Mouse (Mus musculus) heart, embryonic 12.5 days (tissue): ENCODE measurements around the gene Rufy3. TPM values are rescaled to one million over a fixed set of nuclear protein-coding genes. Genes with fewer than 3 reads are reported as not detected.
"Not testable (repeated sequence)": the region's sequence is repeated elsewhere in the genome, so short reads cannot be mapped to it uniquely, and the experiment has no call there.

Experiments
- ATAC-seq: fragments of 200-750 bp; cut with Nextera tagmentation; 2 replicates; pipeline ENCODE4 v1.8.0; 2017; ENCODE audit warnings: moderate TSS enrichment, moderate library complexity; ENCODE audit not compliant: insufficient number of reproducible peaks, low FRiP score
- H3K27ac ChIP-seq: fragments of 300-500 bp; sonication (generic); 2 replicates; pipeline ENCODE4 v1.5.1; 2016; ENCODE audit warnings: mild to moderate bottlenecking, moderate library complexity; ENCODE audit not compliant: poor library complexity, severe bottlenecking
- H3K27me3 ChIP-seq: fragments of 300-500 bp; sonication (generic); replicated peaks from 2 replicates; pipeline ENCODE4 v1.6.1; 2016; ENCODE audit warnings: mild to moderate bottlenecking, moderate library complexity
- H3K36me3 ChIP-seq: fragments of 300-500 bp; sonication (generic); 2 replicates; pipeline ENCODE4 v1.6.1; 2016; ENCODE audit warnings: mild to moderate bottlenecking, moderate library complexity
- H3K4me1 ChIP-seq: fragments of 300-500 bp; sonication (generic); replicated peaks from 2 replicates; pipeline ENCODE4 v1.6.1; 2016; ENCODE audit warnings: mild to moderate bottlenecking
- H3K4me2 ChIP-seq: fragments of 300-500 bp; sonication (generic); 2 replicates; pipeline ENCODE4 v1.6.1; 2016; ENCODE audit warnings: mild to moderate bottlenecking, moderate library complexity
- H3K4me3 ChIP-seq: fragments of 300-500 bp; sonication (generic); 2 replicates; pipeline ENCODE4 v1.5.1; 2016; ENCODE audit warnings: mild to moderate bottlenecking
- H3K9ac ChIP-seq: fragments of 300-500 bp; sonication (generic); 2 replicates; pipeline ENCODE4 v1.6.1; 2016; ENCODE audit warnings: mild to moderate bottlenecking, moderate library complexity
- H3K9me3 ChIP-seq: fragments of 300-500 bp; sonication (generic); replicated peaks from 2 replicates; pipeline ENCODE4 v1.6.1; 2016; ENCODE audit warnings: mild to moderate bottlenecking, moderate library complexity
- WGBS: fragments of 180-500 bp; shearing (Covaris S2); methylation state at CpG from one replicate; pipeline ENCODE4 v1.1.7; 2016; 5-methylcytosine and 5-hydroxymethylcytosine counted together
- polyA plus RNA-seq: library from polyadenylated mRNA; unstranded; fragments of >200 nt; fragmentation: Nextera tagmentation; extraction: Ambion mirVana; gene quantifications from 2 replicates; pipeline ENCODE4 v1.2.1, GENCODE M21; 2016

The Rufy3 gene
- 15.2 and 15.9 TPM in 2 replicates for polyA plus RNA-seq

DNA sequence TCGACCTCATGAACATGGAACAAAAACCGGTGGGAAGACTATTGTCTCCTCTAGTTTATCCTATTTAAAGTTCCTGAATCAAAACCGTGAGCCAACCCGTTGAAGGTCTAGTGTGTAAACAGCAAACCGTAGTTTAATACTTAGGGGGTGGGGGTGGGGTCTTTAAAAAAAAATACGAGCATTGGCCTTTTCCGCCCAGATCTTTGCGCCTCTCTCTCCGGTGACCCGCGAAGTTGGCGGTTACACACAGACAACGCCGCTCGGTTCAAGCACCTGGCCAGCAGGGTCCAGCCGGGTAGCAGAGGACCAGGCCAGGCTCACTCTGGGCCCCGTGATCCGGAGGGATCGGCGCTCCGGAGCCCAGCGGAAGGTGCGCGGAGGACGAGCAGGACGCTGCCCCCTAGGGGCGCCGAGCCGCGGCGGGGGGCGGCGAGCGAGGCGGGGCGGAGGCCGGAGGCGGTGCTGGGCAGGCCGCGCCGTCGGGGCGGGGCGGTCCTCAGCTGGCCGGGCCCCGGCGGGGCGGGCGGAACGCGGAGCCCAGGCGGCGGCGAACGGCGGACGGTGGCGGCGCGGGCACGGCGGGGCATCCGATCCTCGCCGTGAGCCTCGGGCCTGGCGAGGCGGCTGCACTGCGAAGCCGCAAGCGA lies at the start of gene Rufy3:
TSS of gene Rufy3 (plus strand) at position 540 of the 647 bp plus-strand sequence.
- no peaks in the 10 kb centered on the region for H3K9me3 ChIP-seq
- peaks cover 10% of the 10 kb centered on the region for H3K4me1 ChIP-seq
- H3K27ac ChIP-seq: peak within 1 kb of the TSS; percentile 95
- 3% methylated on average over 71 of the region's 71 CpGs for WGBS
- H3K9ac ChIP-seq: peak within 1 kb of the TSS; percentile 92
- H3K36me3 ChIP-seq: peaks cover 14% of the 10 kb centered on the region; the same call in 1 of the 2 replicates
- H3K4me3 ChIP-seq: peak within 1 kb of the TSS; percentile 94
- H3K27me3 ChIP-seq: no peaks in the 10 kb centered on the region
- peak; percentile 93 for ATAC-seq
- peak within 1 kb of the TSS; percentile 79 for H3K4me2 ChIP-seq

- H3K4me2 ChIP-seq: no peak overlapping the region
- H3K9ac ChIP-seq: no peak overlapping the region
- H3K36me3 ChIP-seq: no peaks in the 10 kb centered on the region
- no peak for ATAC-seq
- no peak overlapping the region for H3K27ac ChIP-seq
- WGBS: 9% methylated on average over 2 of the region's 2 CpGs
- H3K9me3 ChIP-seq: no peaks in the 10 kb centered on the region
- no peaks in the 10 kb centered on the region for H3K27me3 ChIP-seq
- H3K4me1 ChIP-seq: no peaks in the 10 kb centered on the region
- no peak overlapping the region for H3K4me3 ChIP-seq
Measured at GRCm38 (mm10) chr5:88519232-88519631, 45.6 kb upstream of the Rufy3 start.

- H3K27ac ChIP-seq: no peak within 1 kb of the TSS
- 0 out of 2 replicates have a peak, but pooled peaks cover 2% of the 10 kb centered on the region for H3K4me1 ChIP-seq
- no peak within 1 kb of the TSS for H3K9ac ChIP-seq
- no peak within 1 kb of the TSS for H3K4me2 ChIP-seq
- H3K36me3 ChIP-seq: no peaks in the 10 kb centered on the region
- 79% methylated on average over 3 of the region's 3 CpGs for WGBS
- H3K27me3 ChIP-seq: no peaks in the 10 kb centered on the region
- no peak within 1 kb of the TSS for H3K4me3 ChIP-seq
- no peaks in the 10 kb centered on the region for H3K9me3 ChIP-seq
- no peak for ATAC-seq
Measured at GRCm38 (mm10) chr5:88527657-88528056, 37.2 kb upstream of the Rufy3 start, which contains the start of gene Jchain. Gene Jchain, minus strand, starts transcription at chr5:88527891.

DNA sequence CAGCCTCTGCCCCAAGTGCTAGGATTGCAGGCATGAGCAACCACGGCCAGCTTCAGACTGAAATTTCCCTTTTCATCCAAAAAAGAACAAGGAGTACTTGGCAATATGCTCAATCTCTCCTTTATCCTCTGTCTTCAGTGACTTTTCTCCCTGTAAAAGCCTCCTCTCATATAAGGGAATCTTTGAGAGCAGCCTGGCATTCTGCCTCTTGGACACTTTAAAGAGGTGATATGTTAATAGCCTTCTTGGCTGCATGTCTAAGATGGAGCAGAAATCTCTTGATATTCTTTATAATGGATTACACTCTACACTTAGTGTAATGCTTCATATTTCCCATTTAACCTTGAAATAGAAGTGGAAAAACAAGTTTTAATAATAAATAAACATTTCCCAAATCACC lies 33.9 kb upstream of the Rufy3 start:
- Histone ChIP-seq H3K36me3 (no peaks in the 10 kb centered on the region), H3K27me3 (no peaks in the 10 kb centered on the region), H3K9ac (no peak overlapping the region), H3K4me2 (no peak overlapping the region), H3K27ac (no peak overlapping the region), H3K9me3 (no peaks in the 10 kb centered on the region), H3K4me1 (0 out of 2 replicates have a peak, but pooled peaks cover 7% of the 10 kb centered on the region), H3K4me3 (no peak overlapping the region)
- no peak for ATAC-seq
- 51% methylated on average over 1 of the region's 1 CpGs for WGBS

- H3K4me2 ChIP-seq: no peak overlapping the region
- no peak overlapping the region for H3K27ac ChIP-seq
- no peak overlapping the region for H3K4me3 ChIP-seq
- no peaks in the 10 kb centered on the region for H3K36me3 ChIP-seq
- WGBS: 71% methylated on average over 3 of the region's 3 CpGs
- H3K9ac ChIP-seq: no peak overlapping the region
- H3K4me1 ChIP-seq: 0 out of 2 replicates have a peak, but pooled peaks cover 7% of the 10 kb centered on the region
- no peaks in the 10 kb centered on the region for H3K27me3 ChIP-seq
- H3K9me3 ChIP-seq: no peaks in the 10 kb centered on the region
- no peak for ATAC-seq
Measured at GRCm38 (mm10) chr5:88534697-88535096, 30.1 kb upstream of the Rufy3 start.

GRCm38 (mm10) chr5:88540845-88541244 lies 24.0 kb upstream of the Rufy3 start:
- H3K27ac ChIP-seq: no peak overlapping the region
- H3K4me3 ChIP-seq: no peak overlapping the region
- H3K4me2 ChIP-seq: no peak overlapping the region
- no peak overlapping the region for H3K9ac ChIP-seq
- H3K36me3 ChIP-seq: no peaks in the 10 kb centered on the region
- no peaks in the 10 kb centered on the region for H3K9me3 ChIP-seq
- H3K4me1 ChIP-seq: no peaks in the 10 kb centered on the region
- H3K27me3 ChIP-seq: no peaks in the 10 kb centered on the region
- no peak for ATAC-seq

DNA sequence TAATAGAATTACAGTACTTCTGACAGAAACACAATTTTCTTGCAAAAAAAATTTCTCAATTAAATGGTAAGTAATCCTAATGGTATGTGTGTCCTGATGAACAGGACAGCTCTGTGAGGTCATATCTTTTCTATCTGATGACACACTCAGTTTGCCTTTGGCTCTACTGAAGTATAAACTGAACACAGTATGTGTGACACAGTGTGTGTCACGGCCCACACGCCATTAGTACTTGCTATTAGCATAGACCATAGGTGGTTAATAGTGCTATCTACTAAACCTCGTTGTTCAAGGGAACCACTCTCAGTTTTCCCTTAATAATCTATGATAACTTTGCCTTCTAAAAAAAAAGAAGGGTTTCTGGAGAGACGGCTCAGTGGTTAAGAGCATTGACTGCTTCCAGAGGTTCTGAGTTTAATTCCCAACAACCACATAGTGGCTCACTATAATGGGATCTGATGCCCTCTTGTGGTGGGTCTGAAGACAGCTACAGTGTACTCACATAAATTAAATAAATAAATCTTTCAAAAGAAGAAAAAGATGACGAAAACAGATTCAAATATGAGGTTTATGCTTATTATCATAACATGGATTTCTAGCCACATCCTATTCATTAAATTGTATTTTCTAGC lies 22.1 kb upstream of the Rufy3 start:
- Histone ChIP-seq H3K27me3 (no peaks in the 10 kb centered on the region), H3K9me3 (no peaks in the 10 kb centered on the region), H3K36me3 (no peaks in the 10 kb centered on the region), H3K4me3 (no peak overlapping the region), H3K4me1 (no peaks in the 10 kb centered on the region), H3K4me2 (no peak overlapping the region), H3K9ac (no peak overlapping the region), H3K27ac (no peak overlapping the region)
- WGBS: 57% methylated on average over 5 of the region's 5 CpGs
- ATAC-seq: 0 out of 2 replicates have a peak, but pooled peaks have one; percentile 33

- H3K9me3 ChIP-seq, H3K27me3 ChIP-seq, H3K9ac ChIP-seq, H3K4me2 ChIP-seq, H3K27ac ChIP-seq, H3K36me3 ChIP-seq, H3K4me3 ChIP-seq, H3K4me1 ChIP-seq, ATAC-seq: not testable (repeated sequence)
- WGBS: 83% methylated on average over 1 of the region's 1 CpGs
Measured at GRCm38 (mm10) chr5:88544411-88544810, 20.4 kb upstream of the Rufy3 start.

DNA sequence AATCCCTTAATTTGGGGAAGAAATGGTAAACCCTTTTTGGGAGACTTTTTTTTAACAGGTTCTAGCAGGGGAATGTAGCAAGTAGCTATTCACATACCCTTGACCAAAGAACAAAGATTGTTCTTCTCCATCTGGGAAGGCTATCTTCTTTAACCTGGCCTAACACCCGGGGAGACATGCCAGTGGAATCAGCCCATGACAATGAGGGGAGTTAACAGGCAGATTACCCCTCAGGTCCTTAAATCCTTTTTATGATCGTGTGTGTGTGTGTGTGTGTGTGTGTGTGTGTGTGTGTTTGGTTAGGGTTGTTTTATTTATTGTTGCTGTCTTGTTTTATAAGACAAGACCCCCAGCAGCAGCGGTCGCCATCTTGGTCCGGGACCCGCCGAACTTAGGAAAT lies 19.3 kb upstream of the Rufy3 start:
- Histone ChIP-seq H3K9ac (no peak overlapping the region), H3K4me2 (no peak overlapping the region), H3K9me3 (no peaks in the 10 kb centered on the region), H3K4me1 (no peaks in the 10 kb centered on the region), H3K36me3 (no peaks in the 10 kb centered on the region), H3K4me3 (no peak overlapping the region), H3K27me3 (no peaks in the 10 kb centered on the region), H3K27ac (no peak overlapping the region)
- no peak for ATAC-seq
- WGBS: 78% methylated on average over 7 of the region's 7 CpGs

DNA sequence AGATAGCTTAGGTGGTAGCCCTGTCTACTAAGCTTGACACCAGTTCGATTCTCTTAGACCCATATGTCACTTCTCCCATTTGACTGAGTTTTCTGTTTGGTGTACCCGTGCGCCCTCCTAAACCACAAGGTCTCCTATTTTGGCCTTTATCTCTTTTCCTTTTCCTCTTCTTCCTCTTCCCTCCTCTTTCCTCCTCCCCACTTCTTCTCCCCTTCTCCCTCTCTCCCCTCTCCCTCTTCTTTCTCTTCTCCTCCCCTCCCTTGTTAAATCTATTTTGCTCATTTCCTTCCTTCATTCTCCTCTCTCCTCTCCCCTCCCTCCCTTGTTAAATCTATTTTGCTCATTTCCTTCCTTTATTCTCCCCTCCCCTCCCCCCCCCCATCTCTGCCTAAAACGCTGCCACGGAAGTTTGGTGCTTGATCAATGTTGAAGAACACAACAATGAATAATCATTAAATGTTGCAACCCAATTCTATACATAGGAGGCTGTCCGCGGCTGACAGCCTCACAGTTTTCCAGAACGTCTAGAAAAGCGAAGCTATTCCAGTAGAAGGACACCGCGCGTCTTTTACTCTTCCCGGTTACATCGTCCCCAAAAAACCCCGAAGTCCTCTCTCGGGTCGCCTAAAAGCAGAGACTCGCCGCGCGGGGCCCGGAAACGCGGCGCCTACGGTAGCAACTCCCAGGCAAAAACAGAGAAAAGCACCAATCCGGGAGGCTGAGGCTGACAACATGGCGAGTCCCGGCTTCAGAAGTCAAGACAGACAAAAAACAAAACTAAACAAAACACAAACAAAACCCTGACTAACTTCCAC lies 11.4 kb upstream of the Rufy3 start:
- 7% methylated on average over 29 of the region's 29 CpGs for whole genome bisulfite sequencing
- peak overlapping the region; percentile 88 for H3K9ac ChIP-seq
- H3K4me3 ChIP-seq: peak overlapping the region; percentile 92
- H3K27ac ChIP-seq: peak overlapping the region; percentile 87
- H3K4me2 ChIP-seq: peak overlapping the region; percentile 97
- H3K36me3 ChIP-seq: no peaks in the 10 kb centered on the region; the same call in 1 of the 2 replicates
- peak; percentile 60 for ATAC-seq
- H3K9me3 ChIP-seq: no peaks in the 10 kb centered on the region
- H3K27me3 ChIP-seq: no peaks in the 10 kb centered on the region
- peaks cover 17% of the 10 kb centered on the region for H3K4me1 ChIP-seq
